Mouse (Mus musculus): ENCODE measurements around the gene Utp4. TPM values are rescaled to one million over a fixed set of nuclear protein-coding genes. Genes with fewer than 3 reads are reported as not detected.

The Utp4 gene
- total RNA-seq, 2 experiments from 2014 or later = 8.9 to 13.0 TPM

Other genes with a start within 250 kb of the Utp4 start
- gene Tango6, start 210.6 kb upstream of the Utp4 start, total RNA-seq (2015; ENCODE audit: low replicate concordance) = 2.1 TPM in 1 of 2 replicates, not detected in the other
- 0.15 and 0.77 TPM in 2 replicates for gene Tango6, start 210.6 kb upstream of the Utp4 start, total RNA-seq (2017; ENCODE audit: low replicate concordance)
- gene Has3, start 23.4 kb upstream of the Utp4 start, total RNA-seq (2015; ENCODE audit: low replicate concordance) = not detected in 2 replicates
- 0.51 TPM in 1 of 2 replicates, not detected in the other for gene Has3, start 23.4 kb upstream of the Utp4 start, total RNA-seq (2017; ENCODE audit: low replicate concordance)
- gene Sntb2, start 42.1 kb downstream of the Utp4 start, total RNA-seq (2015; ENCODE audit: low replicate concordance) = 0.36 and 1.7 TPM in 2 replicates
- 0.76 and 0.90 TPM in 2 replicates for gene Sntb2, start 42.1 kb downstream of the Utp4 start, total RNA-seq (2017; ENCODE audit: low replicate concordance)
- gene Vps4a, start 137.6 kb downstream of the Utp4 start, total RNA-seq (2015; ENCODE audit: low replicate concordance) = 14.7 and 15.9 TPM in 2 replicates
- 13.0 and 19.4 TPM in 2 replicates for gene Vps4a, start 137.6 kb downstream of the Utp4 start, total RNA-seq (2017; ENCODE audit: low replicate concordance)
- 13.4 and 14.1 TPM in 2 replicates for gene Pdf, start 155.0 kb downstream of the Utp4 start, total RNA-seq (2015; ENCODE audit: low replicate concordance)
- 0.77 and 10.8 TPM in 2 replicates for gene Pdf, start 155.0 kb downstream of the Utp4 start, total RNA-seq (2017; ENCODE audit: low replicate concordance)
- 7.1 and 25.9 TPM in 2 replicates for gene Cog8, start 163.1 kb downstream of the Utp4 start, total RNA-seq (2015; ENCODE audit: low replicate concordance)
- 7.3 and 12.5 TPM in 2 replicates for gene Cog8, start 163.1 kb downstream of the Utp4 start, total RNA-seq (2017; ENCODE audit: low replicate concordance)
- gene Nip7, start 163.2 kb downstream of the Utp4 start, total RNA-seq (2015; ENCODE audit: low replicate concordance) = 12.2 and 16.2 TPM in 2 replicates
- gene Nip7, start 163.2 kb downstream of the Utp4 start, total RNA-seq (2017; ENCODE audit: low replicate concordance) = 5.4 and 7.9 TPM in 2 replicates
- gene Tmed6, start 172.0 kb downstream of the Utp4 start, total RNA-seq (2015; ENCODE audit: low replicate concordance) = not detected in 2 replicates
- gene Tmed6, start 172.0 kb downstream of the Utp4 start, total RNA-seq (2017; ENCODE audit: low replicate concordance) = not detected in 2 replicates
- 28.1 and 33.5 TPM in 2 replicates for gene Terf2, start 202.9 kb downstream of the Utp4 start, total RNA-seq (2015; ENCODE audit: low replicate concordance)
- 22.2 and 30.9 TPM in 2 replicates for gene Terf2, start 202.9 kb downstream of the Utp4 start, total RNA-seq (2017; ENCODE audit: low replicate concordance)